Mouse (Mus musculus) heart, postnatal 0 days (tissue): Measurements from ENCODE around the gene D630023F18Rik. TPM values are rescaled to one million over a fixed set of nuclear protein-coding genes. Genes with fewer than 3 reads are reported as not detected.
A peak's percentile ranks its signal among the peaks of the same experiment; 100 is the strongest.

ENCODE experiments used
- ATAC-seq: fragments of 200-750 bp; cut with Nextera tagmentation; 2 replicates; pipeline ENCODE4 v1.8.0; 2017; ENCODE audit warnings: low read depth, moderate number of reproducible peaks, moderate library complexity; ENCODE audit not compliant: insufficient read depth
- DNase-seq: peaks from one replicate; pipeline ENCODE4 v3.0.0-alpha.2; 2016; ENCODE audit warnings: low spot score
- H3K27ac ChIP-seq: fragments of 300-500 bp; sonication (generic); 2 replicates; pipeline ENCODE4 v1.5.1; 2014; ENCODE audit warnings: low read depth, mild to moderate bottlenecking
- H3K27me3 ChIP-seq: fragments of 300-500 bp; sonication (generic); 2 replicates; pipeline ENCODE4 v1.6.1; 2014; ENCODE audit warnings: low read length, mixed read lengths; ENCODE audit not compliant: control insufficient read depth, insufficient read depth
- H3K36me3 ChIP-seq: fragments of 300-500 bp; sonication (generic); replicated peaks from 2 replicates; pipeline ENCODE4 v1.6.1; 2014; ENCODE audit warnings: low read length, mixed read lengths; ENCODE audit not compliant: control insufficient read depth, insufficient read depth
- H3K4me1 ChIP-seq: fragments of 300-500 bp; sonication (generic); 2 replicates; pipeline ENCODE4 v1.6.1; 2014; ENCODE audit warnings: antibody characterized with exemption; ENCODE audit not compliant: control insufficient read depth, insufficient read depth
- H3K4me2 ChIP-seq: fragments of 300-500 bp; sonication (generic); 2 replicates; pipeline ENCODE4 v1.6.1; 2014; ENCODE audit warnings: low read depth, mild to moderate bottlenecking, low read length, moderate library complexity
- H3K4me3 ChIP-seq: fragments of 300-500 bp; sonication (generic); 2 replicates; pipeline ENCODE4 v1.5.1; 2014; ENCODE audit warnings: low read depth, low read length
- H3K9ac ChIP-seq: fragments of 300-500 bp; sonication (generic); replicated peaks from 2 replicates; pipeline ENCODE4 v1.6.1; 2014; ENCODE audit warnings: low read depth, low read length, mixed read lengths
- H3K9me3 ChIP-seq: fragments of 300-500 bp; sonication (generic); replicated peaks from 2 replicates; pipeline ENCODE4 v1.6.1; 2016; ENCODE audit warnings: low read length; ENCODE audit not compliant: control insufficient read depth
- CTCF ChIP-seq: IDR thresholded peaks from 2 replicates; pipeline ENCODE4 v1.5.1; 2016; ENCODE audit warnings: antibody characterized with exemption, control low read depth, low read depth
- EP300 ChIP-seq: IDR thresholded peaks from 2 replicates; pipeline ENCODE4 v1.6.1; 2016; ENCODE audit warnings: antibody characterized with exemption, low read depth
- WGBS: fragments of 180-500 bp; shearing (Covaris S2); extraction: QIAGEN DNeasy Blood & Tissue Kit; methylation state at CpG from one replicate; pipeline ENCODE4 v1.1.7; 2014; 5-methylcytosine and 5-hydroxymethylcytosine counted together
- polyA plus RNA-seq: library from polyadenylated mRNA; unstranded; fragments of >200 nt; fragmentation: Nextera tagmentation; extraction: Ambion mirVana; gene quantifications from 2 replicates; pipeline ENCODE4 v1.2.1, GENCODE M21; 2015
- total RNA-seq: library from RNA; depleted of rRNA; stranded (reverse); fragments of >200 nt; gene quantifications from 2 replicates; pipeline ENCODE4 v1.2.3, GENCODE M21; 2014; ENCODE audit warnings: low replicate concordance

D630023F18Rik gene
- total and polyA plus RNA-seq, 2 experiments from 2014 or later, result not detected

DNA sequence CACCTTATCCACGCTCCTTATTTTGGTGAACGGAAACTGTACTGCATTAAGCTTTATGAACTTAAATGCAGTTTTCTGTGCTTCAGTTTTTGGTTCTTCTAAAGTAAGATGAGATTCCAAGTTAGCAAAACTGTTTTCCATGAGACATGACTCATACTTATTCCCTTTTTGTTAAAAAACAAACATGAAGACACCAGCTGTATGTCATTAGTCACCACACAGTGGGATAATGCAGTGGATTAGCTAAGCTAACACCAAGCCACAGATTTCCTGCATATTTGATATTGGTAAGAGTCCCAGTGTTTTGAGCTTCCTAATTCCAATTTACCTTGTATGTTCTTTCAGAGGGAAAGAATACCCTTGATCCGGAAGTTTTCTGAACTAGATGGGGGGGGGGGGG lies 31.4 kb downstream of the D630023F18Rik start:
- H3K4me3 ChIP-seq, result no peak overlapping the region
- no peak overlapping the region for H3K27ac ChIP-seq
- H3K9me3 ChIP-seq, result no peaks in the 10 kb centered on the region
- 82% methylated on average over 3 of the region's 3 CpGs for WGBS
- H3K4me1 ChIP-seq, result no peaks in the 10 kb centered on the region
- no peak overlapping the region for H3K4me2 ChIP-seq
- no peak for DNase-seq
- no peak for ATAC-seq
- H3K36me3 ChIP-seq, result no peaks in the 10 kb centered on the region
- H3K9ac ChIP-seq, result no peak overlapping the region
- TF ChIP-seq EP300, result no peak
- TF ChIP-seq CTCF, result no peak
- no peaks in the 10 kb centered on the region for H3K27me3 ChIP-seq

DNA sequence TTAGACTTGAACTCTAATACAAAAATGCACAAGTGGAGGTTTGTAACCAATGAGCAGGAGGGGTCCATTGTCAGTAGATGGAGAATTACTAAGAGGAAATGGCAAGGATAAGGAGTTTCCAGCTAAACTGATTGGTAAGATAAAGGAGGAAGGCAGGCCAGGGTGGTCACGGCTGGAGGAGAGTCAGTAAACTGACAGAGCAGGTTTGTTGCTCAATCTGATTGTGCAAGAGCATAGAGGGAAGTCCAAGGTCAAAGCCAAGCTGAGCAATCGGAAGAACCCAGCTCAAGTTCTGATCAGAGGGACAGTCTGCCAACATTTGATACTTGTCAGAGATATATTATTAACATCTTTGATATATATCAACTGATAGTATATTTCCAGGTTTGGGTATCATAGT lies 32.6 kb downstream of the D630023F18Rik start:
- no peaks in the 10 kb centered on the region for H3K9me3 ChIP-seq
- H3K4me1 ChIP-seq, result no peaks in the 10 kb centered on the region
- H3K27me3 ChIP-seq, result no peaks in the 10 kb centered on the region
- no peak overlapping the region for H3K9ac ChIP-seq
- ATAC-seq (no peak), DNase-seq (no peak)
- no peak overlapping the region for H3K4me2 ChIP-seq
- no peak for TF ChIP-seq EP300
- no peak for TF ChIP-seq CTCF
- no peak overlapping the region for H3K27ac ChIP-seq
- no peaks in the 10 kb centered on the region for H3K36me3 ChIP-seq
- WGBS, result 43% methylated on average over 2 of the region's 2 CpGs
- no peak overlapping the region for H3K4me3 ChIP-seq

DNA sequence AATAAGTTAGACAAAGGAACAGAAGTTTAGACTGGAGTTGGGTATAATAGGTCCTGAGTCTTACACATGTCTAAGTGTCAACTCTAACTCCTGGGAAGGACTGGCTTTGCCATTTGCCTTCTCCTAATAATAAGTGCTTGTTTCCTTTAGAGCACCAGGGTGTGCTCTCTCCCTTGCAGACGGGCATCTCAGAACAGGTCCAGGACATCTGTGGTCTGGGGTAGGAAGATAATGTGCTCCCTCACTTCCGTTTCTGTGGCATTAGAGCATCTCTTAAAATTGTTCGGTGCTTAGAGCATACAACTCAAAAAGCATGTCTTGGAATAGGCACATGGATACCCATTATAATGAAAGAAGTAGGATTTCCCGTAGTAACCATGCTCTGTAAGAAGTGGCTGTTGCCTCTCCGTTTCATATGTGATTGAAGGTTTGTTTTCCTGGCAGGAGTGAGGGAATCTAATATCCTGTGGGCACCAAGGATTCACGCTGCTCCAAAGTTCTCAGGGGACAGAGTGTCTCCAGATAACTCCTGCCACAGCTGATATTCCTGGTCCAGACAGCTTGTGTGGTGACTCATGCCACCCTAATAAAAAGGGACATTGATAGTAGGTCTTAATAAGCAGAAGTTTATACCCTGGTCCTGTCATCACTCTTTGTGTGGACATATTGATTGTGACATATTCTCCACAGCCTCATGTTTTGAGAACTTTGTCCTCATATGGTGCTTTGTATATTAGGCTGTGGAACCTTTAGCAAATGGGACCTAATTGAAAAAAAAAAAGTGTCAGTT lies 34.3 kb downstream of the D630023F18Rik start:
- Histone ChIP-seq H3K27me3 (no peaks in the 10 kb centered on the region), H3K27ac (no peak overlapping the region), H3K4me3 (no peak overlapping the region), H3K9ac (no peak overlapping the region), H3K36me3 (no peaks in the 10 kb centered on the region), H3K9me3 (no peaks in the 10 kb centered on the region), H3K4me2 (no peak overlapping the region), H3K4me1 (no peaks in the 10 kb centered on the region)
- DNase-seq (no peak), ATAC-seq (no peak)
- 55% methylated on average over 6 of the region's 6 CpGs for WGBS
- TF ChIP-seq EP300 (no peak), CTCF (no peak)

DNA sequence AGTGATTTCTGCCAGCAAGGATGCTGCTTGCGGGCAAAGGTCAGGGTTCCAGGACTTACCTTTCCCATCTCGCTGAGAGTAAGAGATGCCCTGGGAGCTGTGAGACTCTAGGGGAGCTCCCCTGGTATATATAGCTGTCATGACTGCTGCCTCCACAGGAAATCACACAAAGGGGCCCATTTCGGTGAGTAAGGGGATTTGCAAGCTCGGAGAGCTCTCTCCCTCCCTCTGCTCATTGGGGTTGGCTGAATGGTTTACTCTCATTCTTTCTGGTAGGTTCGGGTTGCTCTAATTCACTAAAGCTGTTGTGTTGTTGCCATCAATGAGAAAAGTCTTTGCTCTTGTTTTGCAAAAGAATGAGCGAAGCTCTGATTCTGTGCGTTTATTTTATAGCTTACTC lies 40.8 kb downstream of the D630023F18Rik start, which contains the start of gene Crygb:
Gene Crygb, minus strand, starts transcription at position 101 of the 400 bp plus-strand sequence.
- 44% methylated on average over 7 of the region's 7 CpGs for WGBS

DNA sequence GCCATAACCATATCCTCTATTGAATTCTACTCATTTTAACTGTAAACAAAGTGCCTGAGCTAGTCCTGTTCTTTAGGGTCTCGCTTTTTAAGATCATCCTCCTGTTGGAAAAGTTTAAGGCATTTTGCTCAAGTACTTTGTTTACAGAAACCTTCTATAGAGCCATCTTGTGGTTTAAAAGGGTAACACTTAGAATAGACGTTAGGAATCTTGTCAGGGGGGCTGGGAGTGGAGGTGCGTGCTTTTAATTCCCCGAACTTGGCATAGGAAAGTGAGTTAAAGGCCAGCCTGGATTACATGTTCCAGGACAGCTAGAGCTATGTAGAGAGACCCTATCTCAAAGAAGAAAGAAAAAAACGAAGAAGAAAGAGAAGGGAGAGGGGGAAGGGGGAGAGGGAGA lies 47.4 kb downstream of the D630023F18Rik start:
- Histone ChIP-seq H3K27ac (no peak overlapping the region), H3K9ac (no peak overlapping the region), H3K9me3 (no peaks in the 10 kb centered on the region), H3K4me1 (no peaks in the 10 kb centered on the region), H3K4me3 (no peak overlapping the region), H3K4me2 (no peak overlapping the region), H3K36me3 (no peaks in the 10 kb centered on the region), H3K27me3 (no peaks in the 10 kb centered on the region)
- TF ChIP-seq CTCF (peak; percentile 42), EP300 (no peak)
- ATAC-seq (no peak), DNase-seq (peak; percentile 36)
- WGBS, result 9% methylated on average over 5 of the region's 5 CpGs

More for the DNA sequence above, 40.8 kb downstream of the D630023F18Rik start, which contains the start of gene Crygb:
- H3K27me3 ChIP-seq, result no peaks in the 10 kb centered on the region
- H3K4me3 ChIP-seq, result no peak within 1 kb of the TSS
- ATAC-seq (no peak), DNase-seq (no peak)
- TF ChIP-seq EP300, result no peak
- no peak for TF ChIP-seq CTCF
- no peaks in the 10 kb centered on the region for H3K36me3 ChIP-seq
- H3K27ac ChIP-seq, result no peak within 1 kb of the TSS
- H3K9ac ChIP-seq, result no peak within 1 kb of the TSS
- no peaks in the 10 kb centered on the region for H3K4me1 ChIP-seq
- H3K4me2 ChIP-seq, result no peak within 1 kb of the TSS
- H3K9me3 ChIP-seq, result no peaks in the 10 kb centered on the region
